Mouse (Mus musculus) frontal cortex, adult (tissue): ENCODE results near the gene Dusp10.

Experiments used
- ATAC-seq: cut with Nextera tagmentation; 2 replicates; pipeline ENCODE4 v1.9.2; 2017; ENCODE audit warnings: mild to moderate bottlenecking, moderate library complexity, mixed read lengths; ENCODE audit not compliant: low TSS enrichment

Gene Dusp10

GRCm38 (mm10) chr1:184030070-184030802 is 17.1 kb downstream of the Dusp10 start:
- no peak for ATAC-seq

- ATAC-seq, result no peak
These were observed 19.7 kb downstream of the Dusp10 start for GRCm38 (mm10) chr1:184032682-184033389.

- peak; percentile 58 for ATAC-seq
These were observed 20.4 kb downstream of the Dusp10 start for GRCm38 (mm10) chr1:184033390-184034010.

- ATAC-seq, result peak; percentile 97
These were observed 21.0 kb downstream of the Dusp10 start, which contains the start of gene 1700056E22Rik for GRCm38 (mm10) chr1:184034011-184034557. 1700056E22Rik (minus strand) TSS chr1:184034301.

- ATAC-seq, result peak; percentile 24; the same call in 1 of the 2 replicates
These were observed 21.7 kb downstream of the Dusp10 start for GRCm38 (mm10) chr1:184034741-184035181.

- no peak for ATAC-seq
These were observed 22.3 kb downstream of the Dusp10 start for GRCm38 (mm10) chr1:184035346-184035903.

- ATAC-seq, result no peak
These were observed 24.7 kb downstream of the Dusp10 start for GRCm38 (mm10) chr1:184037802-184038201.

- no peak for ATAC-seq
These were observed 26.2 kb downstream of the Dusp10 start for GRCm38 (mm10) chr1:184039301-184039700.

- no peak for ATAC-seq
These were observed 27.1 kb downstream of the Dusp10 start for GRCm38 (mm10) chr1:184040181-184040580.

GRCm38 (mm10) chr1:184040906-184041305 is 27.8 kb downstream of the Dusp10 start:
- ATAC-seq, result no peak

- ATAC-seq, result 0 out of 2 replicates have a peak, but pooled peaks have one; percentile 35
These were observed 28.9 kb downstream of the Dusp10 start for GRCm38 (mm10) chr1:184041778-184042573.

GRCm38 (mm10) chr1:184042745-184043144 is 29.6 kb downstream of the Dusp10 start:
- no peak for ATAC-seq

- ATAC-seq, result no peak
These were observed 30.3 kb downstream of the Dusp10 start for GRCm38 (mm10) chr1:184043391-184043790.

- ATAC-seq, result no peak
These were observed 33.1 kb downstream of the Dusp10 start for GRCm38 (mm10) chr1:184046070-184046677.

GRCm38 (mm10) chr1:184047818-184048217 is 34.7 kb downstream of the Dusp10 start:
- ATAC-seq, result no peak

GRCm38 (mm10) chr1:184048675-184049418 is 35.7 kb downstream of the Dusp10 start:
- ATAC-seq, result no peak

- ATAC-seq, result no peak
These were observed 38.2 kb downstream of the Dusp10 start for GRCm38 (mm10) chr1:184051286-184051685.

GRCm38 (mm10) chr1:184051824-184052223 is 38.7 kb downstream of the Dusp10 start:
- ATAC-seq, result no peak

GRCm38 (mm10) chr1:184052331-184052730 is 39.2 kb downstream of the Dusp10 start:
- ATAC-seq, result no peak

GRCm38 (mm10) chr1:184053141-184053540 is 40.0 kb downstream of the Dusp10 start:
- no peak for ATAC-seq
